Mouse (Mus musculus): ENCODE measurements at regions not wholly inside any gene's neighbourhood (a gene's known extent, or its start where the extent isn't known, plus 50 kb on each side); places are given as distances from the start of the nearest gene placed in this dataset.

DNA sequence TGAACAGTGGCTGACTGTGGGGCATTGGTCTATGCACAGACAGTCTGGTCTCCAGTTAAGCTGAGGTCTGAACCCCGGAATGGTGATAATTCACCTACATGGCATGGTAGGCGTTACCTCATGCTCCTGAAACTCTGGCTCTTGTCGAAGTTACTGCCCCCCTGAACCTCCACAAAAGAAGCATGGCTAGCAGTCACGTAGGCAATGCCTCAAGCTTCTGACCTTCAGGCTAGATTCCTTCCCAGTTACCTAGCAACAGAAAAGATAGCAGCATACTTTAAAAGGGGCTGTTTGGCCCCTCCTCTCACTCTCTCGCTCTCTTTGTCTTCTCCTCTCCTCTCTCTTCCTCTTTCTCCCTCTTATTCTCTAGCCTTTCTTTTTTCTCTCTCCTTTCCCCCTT, 125.8 kb upstream of the Rnaseh2b start:
- in situ Hi-C loops (cut with MboI, MseI), result no loop called here

DNA sequence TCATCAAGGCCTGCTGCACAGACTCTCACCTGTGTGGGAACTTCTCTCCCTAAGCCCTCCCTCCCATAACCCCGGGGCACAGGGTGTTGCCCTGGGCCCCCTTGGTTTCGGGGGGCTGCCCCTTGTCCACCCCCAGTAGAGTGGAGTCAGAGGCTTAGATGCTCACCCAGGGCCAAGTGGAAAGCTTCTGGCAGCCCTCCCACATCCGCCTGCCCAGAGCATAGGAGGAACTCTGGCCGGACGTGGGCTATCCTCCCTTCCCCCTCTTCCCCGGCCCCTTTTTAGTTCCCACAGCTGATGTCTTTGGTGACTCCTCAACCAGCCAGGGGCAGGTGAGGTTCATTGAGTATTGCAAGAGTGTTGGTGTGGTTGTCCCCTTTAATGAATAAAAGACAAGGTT, 125.3 kb upstream of the Rnaseh2b start:
- in situ Hi-C loops (cut with MboI, MseI), result no loop called here

DNA sequence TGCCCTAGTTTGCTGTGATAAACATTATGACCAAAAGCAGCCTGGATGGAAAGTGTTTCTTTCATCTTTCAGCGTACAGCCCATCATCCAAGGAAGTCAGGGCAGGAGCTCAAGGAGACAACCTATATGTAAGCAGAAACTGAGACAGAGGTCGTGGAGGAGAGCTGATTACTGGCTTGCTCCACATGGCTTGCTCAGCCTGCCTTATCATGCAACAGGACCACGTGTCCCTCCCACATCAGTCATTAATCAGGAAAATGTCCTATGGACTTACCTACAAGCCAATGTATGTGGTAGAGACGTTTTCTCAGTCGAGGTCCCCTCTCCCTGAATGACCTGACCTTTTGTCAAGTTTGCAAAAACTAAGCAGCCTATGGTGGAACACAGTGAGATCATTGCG, 123.7 kb upstream of the Rnaseh2b start:
- in situ Hi-C loops (cut with MboI, MseI), result no loop called here

DNA sequence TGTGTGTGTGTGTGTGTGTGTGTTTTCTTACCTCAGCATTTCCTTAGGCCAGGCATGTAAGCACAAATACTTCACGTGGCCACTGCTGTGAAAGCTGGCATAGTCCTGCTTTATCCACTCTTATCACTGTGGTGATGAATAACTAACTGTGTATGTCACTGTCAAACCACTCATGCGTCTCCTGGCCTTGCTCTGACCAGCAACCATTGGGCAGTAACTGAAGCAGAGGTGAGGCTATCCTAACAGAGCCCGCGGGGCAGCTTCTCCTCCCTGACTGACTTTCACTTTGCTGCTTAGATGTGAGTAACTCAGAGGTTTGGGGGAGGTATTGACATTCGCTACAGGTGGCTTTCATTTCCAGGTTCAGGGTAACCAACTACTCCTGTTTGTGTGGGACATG, 122.0 kb upstream of the Rnaseh2b start:
- in situ Hi-C loops (cut with MboI, MseI), result no loop called here

DNA sequence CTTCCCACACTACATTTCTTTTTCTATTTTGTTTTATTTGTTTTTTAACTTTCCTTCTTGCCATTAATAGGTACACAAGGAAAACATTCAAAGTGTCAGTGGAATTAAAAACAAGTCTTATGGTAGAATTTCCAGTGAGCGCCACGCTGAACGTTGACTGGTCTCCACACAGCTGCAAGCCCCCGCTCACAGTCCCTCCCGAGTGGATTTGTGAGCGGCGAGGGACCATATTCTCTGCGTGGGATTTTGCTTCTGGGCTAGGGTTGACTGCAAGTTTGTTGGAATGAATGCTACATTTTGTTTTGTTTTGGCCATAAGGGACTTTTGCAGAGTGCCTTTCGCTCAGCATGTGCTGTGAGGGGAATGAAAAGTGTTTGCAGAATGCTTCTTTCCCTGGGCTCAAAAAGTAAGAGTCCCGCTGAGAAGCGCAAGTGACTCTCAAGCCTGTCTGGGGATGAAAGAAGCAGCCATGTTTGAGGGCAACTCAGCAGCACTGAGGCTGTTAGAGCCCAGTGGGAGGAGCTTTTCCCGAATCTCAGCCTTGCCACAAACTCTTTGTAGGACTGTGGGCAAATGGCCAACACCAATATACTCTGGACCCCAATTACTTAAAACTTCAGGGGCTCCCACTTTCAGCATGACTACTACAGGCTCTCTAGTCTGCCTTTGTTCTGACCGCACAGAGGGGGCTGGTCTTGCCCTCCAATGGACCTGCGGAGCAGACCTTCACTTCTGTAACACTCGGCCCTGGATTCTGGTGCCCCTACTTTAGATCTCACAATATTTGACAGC, 120.9 kb upstream of the Rnaseh2b start:
- in situ Hi-C loops (cut with MboI, MseI), result no loop called here

DNA sequence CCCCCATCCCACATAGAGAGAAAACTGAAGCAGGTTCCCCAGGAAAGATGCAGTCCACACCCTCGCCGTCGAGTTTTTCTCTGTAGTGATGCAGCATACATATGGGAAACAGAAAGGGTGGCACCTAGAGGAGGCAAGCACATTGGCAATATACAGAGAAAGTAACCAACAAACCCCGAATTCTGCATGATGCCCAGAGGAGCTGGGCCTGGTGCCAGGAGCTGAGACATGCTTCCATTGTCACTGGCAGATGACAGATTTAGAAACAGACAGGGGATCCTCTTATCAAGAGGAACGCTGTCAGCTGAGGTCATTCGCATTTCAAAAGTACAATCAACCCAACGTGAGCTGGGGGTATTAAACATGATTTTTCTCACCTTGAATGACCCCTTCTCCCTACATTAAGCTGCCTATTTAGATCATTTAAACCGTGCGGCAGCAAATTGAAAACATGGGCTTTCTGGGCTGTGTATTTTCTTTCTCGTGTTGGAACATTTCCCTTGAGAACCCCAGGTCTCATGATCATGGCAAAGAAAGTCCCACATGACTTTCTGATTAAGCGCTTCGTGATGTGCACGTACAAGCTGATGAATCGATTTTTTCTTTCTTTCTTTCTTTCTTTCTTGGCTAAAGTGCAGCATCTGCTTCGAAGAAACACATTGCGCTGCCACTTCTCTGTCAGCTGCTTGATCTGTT, 118.4 kb upstream of the Rnaseh2b start:
- in situ Hi-C loops (cut with MboI, MseI), result no loop called here

DNA sequence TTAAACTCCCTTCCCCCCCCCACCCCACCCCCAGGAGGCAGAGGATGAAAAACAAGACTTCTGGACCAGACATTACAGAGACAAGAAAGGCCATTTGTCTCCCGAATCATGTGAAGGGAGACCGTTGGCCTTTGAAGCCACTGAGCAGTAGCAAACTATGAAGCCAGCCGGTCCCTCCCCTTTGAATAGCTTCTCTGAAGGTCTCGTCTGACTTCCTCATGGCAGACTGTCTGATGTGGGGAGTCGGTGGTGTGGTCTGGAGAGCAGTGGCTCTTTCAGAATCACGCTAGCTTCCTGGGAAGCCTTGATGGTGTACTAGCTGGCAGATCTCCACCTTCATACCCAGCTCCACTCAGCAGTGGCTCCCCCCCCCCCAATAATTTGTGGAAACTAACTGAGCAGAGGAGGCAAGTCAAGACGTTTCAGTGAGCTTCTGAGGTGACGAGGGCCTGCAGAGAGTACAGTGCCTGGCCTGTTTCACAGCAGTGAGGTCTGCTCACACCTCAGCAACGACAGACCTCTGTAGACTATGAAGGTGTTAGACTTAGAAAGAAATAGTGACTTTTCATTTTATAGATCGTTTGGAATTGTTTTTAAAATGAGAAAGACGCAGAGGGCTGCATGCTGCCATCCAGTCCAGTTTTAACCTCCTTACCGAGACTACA, 116.9 kb upstream of the Rnaseh2b start:
- in situ Hi-C loops (cut with MboI, MseI), result no loop called here

DNA sequence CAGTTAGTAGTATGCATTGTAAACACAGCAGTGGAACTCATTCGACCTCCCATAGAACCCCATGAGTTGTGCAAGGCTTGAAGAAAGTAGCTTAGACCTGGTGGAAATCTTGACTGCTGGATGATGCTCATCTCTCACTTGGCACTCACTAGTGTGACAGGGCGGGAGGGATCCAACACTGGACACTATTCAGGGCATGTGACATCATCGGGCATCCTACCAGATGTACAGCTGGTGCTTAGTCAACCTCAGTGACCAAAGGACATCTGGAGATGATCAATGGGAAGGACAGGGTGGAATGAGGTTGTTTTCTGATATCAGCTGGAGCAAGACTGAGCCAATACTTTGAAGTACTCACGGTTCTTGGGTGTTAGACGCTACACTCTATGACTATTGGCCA, 114.9 kb upstream of the Rnaseh2b start:
- in situ Hi-C loops (cut with MboI, MseI), result no loop called here

DNA sequence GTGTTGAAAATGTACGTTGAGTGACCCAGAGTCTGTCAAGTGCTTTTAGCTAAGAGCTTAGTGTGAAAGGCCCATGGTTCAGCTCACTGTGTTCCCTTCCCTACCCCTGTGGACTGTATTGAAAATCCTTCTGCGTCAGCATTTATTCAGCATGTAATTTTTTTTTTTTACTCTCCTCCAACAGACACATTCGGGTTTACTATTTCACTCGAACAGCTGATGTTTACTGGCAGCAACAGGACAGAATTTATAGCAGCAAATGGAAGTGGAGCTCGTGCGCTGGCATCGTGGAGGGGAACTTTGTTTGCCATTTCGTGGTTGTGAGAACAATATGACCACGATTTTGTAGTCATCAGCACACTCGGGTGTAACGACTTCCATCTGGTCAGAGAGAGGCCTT, 105.0 kb upstream of the Rnaseh2b start:
- in situ Hi-C loops (cut with MboI, MseI), result no loop called here

DNA sequence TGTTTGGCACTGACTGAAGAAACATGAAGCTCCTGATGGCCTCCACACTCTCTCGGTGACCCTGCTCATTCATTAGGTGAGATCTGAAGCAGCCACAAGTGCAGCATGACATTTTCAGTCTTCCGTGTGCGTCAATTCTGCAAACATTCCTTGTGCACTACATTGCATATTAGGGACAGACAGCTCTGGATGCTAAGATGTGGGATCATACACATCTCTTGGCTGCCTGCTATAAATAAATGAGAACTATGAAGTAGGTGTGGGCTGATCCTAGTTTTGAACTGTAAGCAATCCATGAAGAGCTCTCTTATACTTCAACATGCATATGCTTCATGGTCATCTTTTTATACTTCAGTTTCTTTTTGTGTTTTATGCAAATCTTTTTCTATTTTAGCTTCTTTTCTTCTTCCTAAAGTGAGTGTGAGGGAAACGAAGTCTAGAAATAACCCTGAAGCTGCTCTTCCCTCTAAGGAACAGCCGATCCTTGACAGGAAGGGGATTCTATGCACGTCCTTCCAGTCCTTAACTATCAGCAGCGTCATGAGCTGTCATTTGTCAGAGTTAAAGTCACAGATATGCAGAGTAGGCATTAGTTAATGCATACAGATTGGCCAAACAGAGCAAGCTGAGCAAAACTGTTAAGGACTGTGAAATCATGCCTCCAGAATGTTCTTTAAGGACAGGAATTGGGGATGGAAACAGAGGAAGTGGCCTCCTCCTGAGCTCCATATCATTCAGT, 104.1 kb upstream of the Rnaseh2b start:
- in situ Hi-C loops (cut with MboI, MseI), result no loop called here

DNA sequence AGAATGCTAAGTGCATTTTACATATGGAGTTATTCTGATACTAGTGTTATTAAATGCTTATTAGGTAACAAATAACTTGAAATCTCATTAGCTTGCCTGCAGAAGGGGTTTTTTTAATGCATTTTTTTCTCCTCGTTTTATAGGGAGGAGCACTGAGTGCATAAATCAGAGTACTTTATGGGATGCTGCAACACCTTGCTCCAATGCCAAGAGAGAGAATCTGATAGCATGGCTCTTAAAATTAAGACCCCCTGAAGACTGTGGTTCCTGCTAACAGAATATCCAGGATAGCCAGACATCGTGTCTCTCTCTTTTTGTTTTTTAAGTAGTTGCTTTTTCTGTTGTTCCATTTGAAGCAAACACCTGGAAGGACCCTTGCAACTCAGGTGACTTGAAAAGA, 100.8 kb upstream of the Rnaseh2b start:
- in situ Hi-C loops (cut with MboI, MseI), result no loop called here

DNA sequence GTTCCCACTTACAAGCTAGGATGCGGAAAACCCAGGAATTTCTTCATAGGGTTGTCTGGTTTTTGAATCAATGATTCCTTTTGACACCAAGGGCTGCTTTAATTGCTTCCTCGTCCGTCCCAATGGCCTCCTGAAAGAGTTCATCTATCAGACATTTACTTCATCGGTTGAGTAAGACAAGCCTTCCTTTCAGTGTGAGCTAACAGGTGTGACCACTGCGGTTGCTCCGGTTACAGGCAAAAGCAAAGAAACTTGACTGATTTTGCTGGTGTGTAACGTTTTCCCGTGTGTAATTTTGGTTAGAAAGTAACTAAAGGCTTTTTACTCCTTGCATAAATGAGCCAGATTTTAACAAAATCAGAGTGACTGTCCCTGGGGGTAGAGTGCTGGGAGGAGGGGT, 99.6 kb upstream of the Rnaseh2b start:
- in situ Hi-C loops (cut with MboI, MseI), result no loop called here

DNA sequence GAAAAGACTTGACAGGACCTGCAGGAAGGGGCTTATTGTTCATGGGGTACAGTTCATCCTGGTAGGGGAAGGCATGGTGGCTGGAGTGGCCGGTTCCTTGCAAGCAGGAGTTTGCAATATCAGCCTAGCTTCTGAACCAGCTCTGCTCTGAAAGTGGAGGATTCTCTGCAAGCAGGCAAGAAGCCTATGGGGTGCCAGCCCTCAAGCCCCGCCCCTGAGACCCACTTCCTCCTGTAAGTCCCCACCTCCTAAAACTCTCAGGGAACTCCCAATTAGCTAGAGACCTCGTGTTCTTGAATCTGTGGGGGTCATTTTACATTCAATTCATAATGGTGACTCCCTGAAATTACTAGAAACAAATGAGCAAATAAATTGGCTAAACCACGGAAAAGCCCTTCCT, 99.0 kb upstream of the Rnaseh2b start:
- in situ Hi-C loops (cut with MboI, MseI), result no loop called here

DNA sequence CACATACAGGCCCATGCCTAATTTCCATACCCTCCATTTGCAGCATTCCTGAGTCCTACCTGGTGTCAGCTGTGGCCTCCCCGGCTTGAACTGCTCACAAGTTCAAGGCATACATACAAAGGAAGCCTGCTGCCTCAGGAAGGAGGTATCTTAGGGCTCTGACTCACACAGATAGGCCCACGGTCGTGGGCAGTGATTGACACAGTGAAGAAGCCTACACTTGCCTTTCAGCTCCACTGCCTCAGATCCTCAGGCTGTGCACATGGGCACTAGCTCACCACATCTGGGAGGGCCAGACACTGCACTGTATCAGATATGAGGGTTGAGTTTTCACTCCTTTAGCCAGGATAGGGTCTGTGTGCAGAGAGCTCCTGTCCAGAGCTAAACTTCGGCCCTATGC, 95.6 kb upstream of the Rnaseh2b start:
- in situ Hi-C loops (cut with MboI, MseI), result no loop called here

DNA sequence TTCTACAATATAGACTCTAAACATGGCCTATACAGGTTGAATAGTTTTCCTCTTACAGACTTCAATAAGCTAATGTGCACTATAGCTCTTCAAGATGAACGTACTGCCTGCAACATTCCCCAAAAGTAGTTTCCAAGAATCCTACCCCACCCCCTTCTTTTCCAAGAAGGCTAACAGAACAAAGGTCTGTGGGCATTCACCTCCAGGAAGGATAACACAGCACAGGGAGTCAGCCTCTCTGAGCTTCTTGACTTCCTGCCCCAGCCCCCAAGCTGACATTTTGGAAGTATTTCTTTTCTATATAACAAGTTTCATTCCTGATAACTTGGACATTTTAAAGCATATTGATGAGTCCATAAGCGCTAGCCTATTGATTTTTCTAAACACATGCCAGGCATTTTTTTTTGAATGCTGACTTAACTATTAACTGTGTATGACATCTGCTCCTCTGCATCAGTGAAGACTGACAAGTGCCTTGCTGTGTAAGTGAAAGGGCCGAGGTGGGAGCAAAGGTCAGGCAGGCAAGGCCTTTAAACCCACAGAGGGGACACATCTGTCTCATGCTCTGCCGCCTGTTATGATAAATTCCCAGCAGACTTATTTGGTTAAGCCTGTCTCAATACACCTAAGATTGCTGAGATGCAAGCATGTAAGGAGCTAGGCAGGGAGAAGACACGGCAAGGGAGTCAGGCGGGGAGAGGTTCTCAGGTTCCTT, 93.8 kb upstream of the Rnaseh2b start:
- in situ Hi-C loops (cut with MboI, MseI), result no loop called here

DNA sequence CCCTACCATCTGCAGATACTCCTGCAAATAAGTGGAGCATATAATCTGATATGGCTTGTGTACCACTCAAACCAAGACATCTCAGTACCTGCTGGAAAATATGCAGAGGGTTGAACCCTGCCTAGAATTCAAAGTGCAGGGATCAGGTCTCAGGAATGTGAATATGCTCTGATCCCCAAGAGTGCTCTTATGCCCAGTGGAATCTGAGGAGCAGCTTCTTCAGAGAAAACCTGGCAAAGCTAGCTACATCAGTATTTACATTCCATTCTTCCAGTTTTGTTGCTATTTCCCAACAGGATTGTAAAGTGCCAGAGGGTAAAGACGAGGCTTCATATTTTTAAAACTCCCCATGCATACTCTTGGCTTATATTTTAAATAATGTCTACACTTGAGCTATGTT, 77.3 kb upstream of the Rnaseh2b start:
- in situ Hi-C loops (cut with MboI, MseI), result no loop called here

DNA sequence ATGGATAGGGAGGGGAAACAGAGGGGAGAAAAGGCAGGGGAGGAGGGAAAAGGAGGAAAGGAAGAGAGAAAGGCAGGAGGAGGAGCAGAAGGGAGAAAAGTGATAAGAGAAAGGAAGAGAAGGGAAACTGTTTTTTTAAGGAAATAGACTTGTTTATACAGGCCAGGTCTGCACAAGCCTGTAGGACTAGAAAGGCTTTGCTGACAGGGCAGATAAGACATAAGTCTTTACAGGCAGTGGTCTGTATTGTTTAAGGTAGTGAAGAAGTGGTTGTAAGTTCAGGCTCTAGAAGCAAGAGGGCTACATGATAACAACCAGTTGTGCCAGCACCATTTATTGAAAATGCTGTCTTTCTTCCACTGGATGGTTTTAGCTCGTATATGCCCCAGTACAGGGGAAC, 75.4 kb upstream of the Rnaseh2b start:
- in situ Hi-C loops (cut with MboI, MseI), result no loop called here

DNA sequence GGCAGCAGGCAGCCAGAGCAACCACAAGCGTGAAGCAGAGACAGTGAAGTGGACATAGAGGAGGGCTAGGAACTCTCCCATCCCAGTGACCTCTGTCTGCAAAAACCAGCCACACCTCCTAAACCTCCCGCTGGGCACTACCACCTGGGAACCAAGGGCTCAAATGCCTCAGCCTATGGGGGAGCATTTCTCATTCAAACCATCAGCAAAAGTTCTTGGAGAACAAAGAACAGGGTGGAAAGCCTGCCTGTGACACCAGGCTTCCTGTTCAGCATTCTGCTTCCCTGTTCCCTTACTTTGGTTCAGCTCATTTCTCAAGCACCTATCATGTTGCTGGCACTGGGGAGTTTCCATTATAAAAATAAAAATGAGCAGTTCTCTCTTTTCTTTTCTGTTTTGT, 74.4 kb upstream of the Rnaseh2b start:
- in situ Hi-C loops (cut with MboI, MseI), result no loop called here

DNA sequence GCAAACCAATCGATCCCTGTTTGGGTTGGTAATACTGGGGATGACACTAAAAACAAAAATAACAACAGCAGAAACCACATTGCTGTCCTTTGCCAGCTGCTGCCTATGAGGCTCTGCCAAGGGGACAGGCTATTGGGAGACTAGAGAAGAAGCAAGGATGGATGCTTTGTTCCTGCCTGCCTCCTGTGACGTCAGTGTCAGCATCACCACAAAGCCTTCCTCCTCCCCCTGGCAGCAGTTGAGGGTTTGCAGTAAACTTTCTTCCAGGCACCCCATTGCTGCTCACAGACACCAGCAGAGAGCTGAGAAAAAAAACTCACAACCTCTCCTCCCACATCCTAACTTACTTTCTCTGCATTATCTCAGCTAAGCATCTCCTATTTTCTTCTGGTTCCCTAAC, 73.7 kb upstream of the Rnaseh2b start:
- in situ Hi-C loops (cut with MboI, MseI), result no loop called here

DNA sequence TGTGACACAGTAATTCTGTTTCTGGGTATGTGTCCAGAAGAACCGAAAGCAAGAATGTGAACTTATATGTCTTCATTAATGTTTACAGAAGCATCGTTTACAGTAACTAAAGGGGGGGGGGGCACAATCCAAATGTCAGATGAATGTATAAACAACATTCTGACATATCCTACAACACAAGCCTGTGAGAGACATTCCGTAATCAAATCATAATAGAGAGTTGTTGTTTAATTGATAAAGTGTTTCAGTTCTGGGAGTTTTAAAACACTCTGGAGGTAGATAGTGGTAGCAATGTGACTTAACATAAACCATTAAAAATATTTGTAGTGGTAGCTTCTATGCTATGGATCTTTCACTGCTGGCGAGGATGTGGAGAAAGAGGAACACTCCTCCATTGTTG, 71.6 kb upstream of the Rnaseh2b start:
- in situ Hi-C loops (cut with MboI, MseI), result no loop called here
